Mouse (Mus musculus): ENCODE data around the gene Dcst1.

- TF ChIP-seq CTCF (IDR thresholded peaks at IDR 0.05; ENCODE audit: low read depth) = no peak
- no peak for TF ChIP-seq EP300 (IDR thresholded peaks at IDR 0.05; ENCODE audit: low read depth)
Observed at GRCm38 (mm10) chr3:89341794-89342193, 23.3 kb downstream of the Dcst1 start.
